Mouse (Mus musculus) MEL (cell line): ENCODE results near the gene Cisd1.

Source experiments
- CTCF ChIP-seq, 3 experiments: IDR thresholded peaks in 2 of 3; conservative IDR thresholded peaks in 1 of 3; 2 replicates each; pipeline ENCODE4 v1.5.1; 2011 to 2012; ENCODE audit warnings: low read length in 3 of 3, low read depth in 2 of 3, mild to moderate bottlenecking in 2 of 3, improper control_type of control experiment in 1 of 3, inconsistent platforms in 1 of 3, mixed read lengths in 1 of 3, moderate library complexity in 1 of 3; ENCODE audit not compliant: control insufficient read depth in 1 of 3, insufficient read depth in 1 of 3, poor library complexity in 1 of 3, severe bottlenecking in 1 of 3
- EP300 ChIP-seq, 2 experiments: IDR thresholded peaks; 2 replicates each; pipeline ENCODE4 v1.6.1; 2011; ENCODE audit warnings: improper control_type of control experiment in 2 of 2, low read length in 2 of 2, low read depth in 1 of 2, mild to moderate bottlenecking in 1 of 2
- GATA1 ChIP-seq: IDR thresholded peaks from 2 replicates; pipeline ENCODE4 v1.6.1; 2011; ENCODE audit warnings: low read depth, low read length, improper control_type of control experiment
- MXI1 ChIP-seq: IDR thresholded peaks from 2 replicates; pipeline ENCODE4 v1.6.1; 2011; ENCODE audit warnings: mild to moderate bottlenecking, low read depth, low read length, improper control_type of control experiment
- POLR2A ChIP-seq, 2 experiments: IDR thresholded peaks; 2 replicates each; pipeline ENCODE4 v1.6.1; 2011 to 2012; ENCODE audit warnings: low read length in 2 of 2, mild to moderate bottlenecking in 2 of 2, control low read depth in 1 of 2, improper control_type of control experiment in 1 of 2, low read depth in 1 of 2, moderate library complexity in 1 of 2; ENCODE audit not compliant: control insufficient read depth in 1 of 2, insufficient read depth in 1 of 2, poor library complexity in 1 of 2
- SMC3 ChIP-seq: IDR thresholded peaks from 2 replicates; pipeline ENCODE4 v1.6.1; 2011; ENCODE audit warnings: low read depth, low read length, improper control_type of control experiment
- TCF12 ChIP-seq: IDR thresholded peaks from 2 replicates; pipeline ENCODE4 v1.6.1; 2014; ENCODE audit warnings: low read depth, mild to moderate bottlenecking, inconsistent platforms, low read length, improper control_type of control experiment, moderate library complexity

GRCm38 (mm10) chr10:71348637-71349280 lies 4.0 kb upstream of the Cisd1 start:
- TF ChIP-seq CTCF (IDR thresholded peaks at IDR 0.05 in 2 of 3, conservative IDR thresholded peaks at IDR 0.05 in 1 of 3; ENCODE audit: control insufficient read depth in 1 of 3, insufficient read depth in 1 of 3, low read depth in 2 of 3, low read length in 3 of 3, poor library complexity in 1 of 3, severe bottlenecking in 1 of 3) (no peak), MXI1 (no peak; the same call in 1 of the 2 replicates), POLR2A (IDR thresholded peaks at IDR 0.05; ENCODE audit: control insufficient read depth in 1 of 2, insufficient read depth in 1 of 2, low read depth in 1 of 2, low read length in 2 of 2, poor library complexity in 1 of 2) (no peak; a peak in 1 of 4 replicates), GATA1 (no peak), TCF12 (no peak), EP300 (IDR thresholded peaks at IDR 0.05; ENCODE audit: low read depth in 1 of 2, low read length in 2 of 2) (peak; percentile 49 to 53; a peak in 3 of 4 replicates), SMC3 (no peak)
